Mouse (Mus musculus): ENCODE results near the gene Rassf5.
"Not testable (repeated sequence)": the region's sequence is repeated elsewhere in the genome, so short reads cannot be mapped to it uniquely, and the experiment has no call there.

Rassf5 gene

GRCm38 (mm10) chr1:131175819-131176218 is 69.2 kb downstream of the Rassf5 start:
- no peak for DNase-seq

GRCm38 (mm10) chr1:131175189-131175588 is 69.9 kb downstream of the Rassf5 start:
- DNase-seq: no peak

- no peak for DNase-seq
Measured at GRCm38 (mm10) chr1:131174299-131174861, 70.7 kb downstream of the Rassf5 start.

GRCm38 (mm10) chr1:131173809-131174208 is 71.2 kb downstream of the Rassf5 start:
- DNase-seq: no peak

- no peak for DNase-seq
Measured at GRCm38 (mm10) chr1:131173001-131173400, 72.1 kb downstream of the Rassf5 start.

- DNase-seq: no peak
Measured at GRCm38 (mm10) chr1:131167612-131168011, 77.4 kb downstream of the Rassf5 start.

GRCm38 (mm10) chr1:131164427-131164826 is 80.6 kb downstream of the Rassf5 start:
- DNase-seq: no peak

- no peak for DNase-seq
Measured at GRCm38 (mm10) chr1:131161091-131161490, 84.0 kb downstream of the Rassf5 start.

GRCm38 (mm10) chr1:131159573-131160327 is 85.3 kb downstream of the Rassf5 start:
- DNase-seq: not testable (repeated sequence)

- peak; percentile 82 for DNase-seq
Measured at GRCm38 (mm10) chr1:131155456-131155855, 89.6 kb downstream of the Rassf5 start.

GRCm38 (mm10) chr1:131153018-131153629 is 91.9 kb downstream of the Rassf5 start, which contains the start of gene Eif2d:
Eif2d (plus strand) TSS chr1:131153181.
- peak; percentile 87 to 88 for DNase-seq

- no peak for DNase-seq
Measured at GRCm38 (mm10) chr1:131149496-131149895, 95.6 kb downstream of the Rassf5 start.

GRCm38 (mm10) chr1:131146181-131146614 is 98.9 kb downstream of the Rassf5 start:
- DNase-seq: peak; percentile 69 to 70

GRCm38 (mm10) chr1:131145222-131145621 is 99.8 kb downstream of the Rassf5 start:
- DNase-seq: not testable (repeated sequence)

GRCm38 (mm10) chr1:131142472-131142871 is 102.6 kb downstream of the Rassf5 start:
- DNase-seq: no peak

GRCm38 (mm10) chr1:131141449-131141848 is 103.6 kb downstream of the Rassf5 start:
- no peak for DNase-seq

GRCm38 (mm10) chr1:131139102-131140095 is 105.7 kb downstream of the Rassf5 start:
- peak in 1 of 2 experiments; percentile 32 for DNase-seq

GRCm38 (mm10) chr1:131138191-131139016 is 106.7 kb downstream of the Rassf5 start, which contains the start of gene Dyrk3:
Dyrk3 (minus strand) TSS chr1:131138340.
- peak; percentile 95 to 96 for DNase-seq

- peak in 1 of 2 experiments; percentile 37 for DNase-seq
Measured at GRCm38 (mm10) chr1:131137717-131138118, 107.3 kb downstream of the Rassf5 start.

- no peak for DNase-seq
Measured at GRCm38 (mm10) chr1:131137111-131137510, 107.9 kb downstream of the Rassf5 start.

- peak; percentile 33 to 37 for DNase-seq
Measured at GRCm38 (mm10) chr1:131135960-131136629, 109.0 kb downstream of the Rassf5 start.
